Mouse (Mus musculus) ovary, postnatal 10 days (tissue): ENCODE data around the gene Rasgrp2.
A peak's percentile ranks its signal among the peaks of the same experiment; 100 is the strongest.

Experiments used
- DNase-seq: peaks from one replicate; pipeline ENCODE4 v3.0.0; 2022; ENCODE audit warnings: low spot score

Rasgrp2 gene

DNA sequence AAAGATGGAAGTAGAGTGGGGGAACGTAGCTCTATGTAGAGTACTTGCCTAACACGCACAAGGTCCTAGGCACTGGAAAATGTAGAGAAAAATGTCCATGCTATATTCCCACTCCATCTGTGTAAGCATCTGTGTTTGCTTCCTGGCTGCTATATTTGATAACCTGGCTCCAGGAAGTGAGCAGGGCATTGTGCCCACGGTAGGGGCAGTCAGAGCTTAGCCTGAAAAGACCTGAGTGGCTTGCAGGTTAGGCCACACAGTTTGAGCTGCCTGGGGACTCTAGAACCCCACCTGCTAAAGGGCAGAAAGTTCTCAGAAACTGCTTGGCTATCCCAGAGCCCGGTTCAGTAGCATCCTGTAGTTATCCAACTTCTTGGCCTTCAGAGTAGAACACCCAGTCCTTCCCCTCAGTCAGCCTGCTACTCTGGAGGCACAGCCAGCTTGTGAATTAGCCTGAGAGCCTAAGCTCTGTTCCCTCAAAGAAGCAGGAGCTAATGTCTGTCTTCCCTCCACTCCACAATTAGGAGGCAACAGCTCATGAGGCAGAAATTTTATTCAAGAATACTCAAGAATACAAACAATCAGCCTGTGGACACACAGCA, 16.7 kb upstream of the Rasgrp2 start:
- no peak for DNase-seq

GRCm38 (mm10) chr19:6383470-6383869, 15.7 kb upstream of the Rasgrp2 start:
- DNase-seq: no peak

DNA sequence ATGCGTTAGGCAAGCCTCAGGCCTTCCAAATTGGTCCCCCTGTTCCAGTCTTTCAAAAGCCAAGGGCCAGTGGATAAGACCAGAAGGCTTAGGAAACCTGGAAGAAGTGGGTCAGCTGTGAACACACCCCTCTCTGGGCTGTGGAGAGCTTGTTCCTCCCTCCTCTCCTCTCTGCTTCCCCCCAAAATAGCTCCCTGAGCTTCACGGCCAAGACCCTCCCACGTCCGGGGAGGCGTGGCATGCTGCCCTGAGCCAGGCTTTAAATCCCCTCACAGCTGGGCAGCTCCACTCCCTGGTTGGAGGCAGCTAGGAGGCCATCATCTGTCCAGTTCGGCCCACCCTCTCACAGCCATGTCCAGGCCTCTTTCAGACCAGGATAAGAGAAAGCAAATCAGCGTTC, 15.0 kb upstream of the Rasgrp2 start, which contains the start of gene Pygm:
Gene Pygm (plus strand): TSS at position 272 of the 400 bp plus-strand sequence.
- peak; percentile 59 for DNase-seq

DNA sequence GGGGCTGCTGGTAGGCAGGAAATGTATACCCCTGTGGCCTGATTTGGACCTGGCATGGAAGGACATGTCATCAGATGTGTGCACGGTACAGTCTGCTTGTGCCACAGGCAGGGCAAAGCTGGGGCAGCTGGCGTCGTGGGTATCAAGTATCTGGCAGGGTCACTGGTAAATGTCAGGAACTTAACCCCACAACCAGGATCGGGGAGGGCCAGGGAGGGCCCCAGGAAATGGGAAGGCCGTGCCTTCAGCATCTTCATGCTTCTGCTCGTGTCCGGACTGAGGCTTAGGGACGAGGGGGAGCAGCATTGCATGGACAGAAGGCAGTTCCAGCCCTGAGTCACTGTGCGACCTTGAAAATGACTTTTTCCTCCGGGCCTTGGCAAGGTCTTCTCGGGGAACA, 14.2 kb upstream of the Rasgrp2 start:
- no peak for DNase-seq

GRCm38 (mm10) chr19:6385419-6385818, 13.7 kb upstream of the Rasgrp2 start:
- no peak for DNase-seq

- no peak for DNase-seq
Measured at GRCm38 (mm10) chr19:6385821-6386220, 13.3 kb upstream of the Rasgrp2 start.

- DNase-seq: no peak
Measured at GRCm38 (mm10) chr19:6386234-6386633, 12.9 kb upstream of the Rasgrp2 start.

- no peak for DNase-seq
Measured at GRCm38 (mm10) chr19:6388006-6388405, 11.1 kb upstream of the Rasgrp2 start.

- DNase-seq: no peak
Measured at GRCm38 (mm10) chr19:6389803-6390202, 9.3 kb upstream of the Rasgrp2 start.

- DNase-seq: no peak
Measured at GRCm38 (mm10) chr19:6390251-6390650, 8.9 kb upstream of the Rasgrp2 start.

- DNase-seq: no peak
Measured at GRCm38 (mm10) chr19:6392743-6393393, 6.3 kb upstream of the Rasgrp2 start.

DNA sequence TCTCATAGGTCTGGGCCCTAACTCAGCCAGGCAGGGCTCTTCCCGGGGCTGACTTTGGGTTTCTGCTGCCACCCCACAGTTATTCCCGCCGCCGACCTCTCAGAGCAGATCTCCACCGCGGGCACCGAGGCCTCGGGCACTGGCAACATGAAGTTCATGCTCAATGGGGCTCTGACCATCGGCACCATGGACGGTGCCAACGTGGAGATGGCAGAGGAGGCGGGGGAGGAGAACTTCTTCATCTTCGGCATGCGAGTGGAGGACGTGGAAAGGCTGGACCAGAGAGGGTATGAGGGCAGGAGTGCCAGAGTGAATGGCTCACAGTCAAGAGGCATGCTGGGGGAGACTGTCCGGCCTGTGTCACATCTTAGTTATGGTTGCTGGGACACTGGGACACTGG, 5.5 kb upstream of the Rasgrp2 start:
- no peak for DNase-seq

DNA sequence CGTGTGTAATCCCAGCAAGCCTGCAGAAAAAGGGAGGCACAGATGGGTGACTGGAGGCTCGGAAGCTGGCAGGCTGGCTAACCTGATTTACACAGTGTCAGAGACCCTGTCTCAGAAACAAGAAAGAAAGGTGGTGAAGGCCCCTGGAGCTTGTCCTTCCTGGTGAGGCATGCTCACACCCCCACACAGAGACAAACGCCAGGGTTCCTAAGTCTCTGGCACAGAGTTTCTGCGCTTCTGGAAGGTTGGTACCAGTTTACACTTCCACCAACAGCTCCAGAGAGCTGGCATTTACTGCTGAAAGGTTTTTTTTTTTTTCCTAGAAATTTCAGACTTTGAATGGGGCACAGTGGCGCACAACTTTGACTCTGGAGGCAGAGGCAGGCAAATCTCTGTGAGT, 2.9 kb upstream of the Rasgrp2 start:
- no peak for DNase-seq

- no peak for DNase-seq
Measured at GRCm38 (mm10) chr19:6397582-6398249, 1.4 kb upstream of the Rasgrp2 start.

DNA sequence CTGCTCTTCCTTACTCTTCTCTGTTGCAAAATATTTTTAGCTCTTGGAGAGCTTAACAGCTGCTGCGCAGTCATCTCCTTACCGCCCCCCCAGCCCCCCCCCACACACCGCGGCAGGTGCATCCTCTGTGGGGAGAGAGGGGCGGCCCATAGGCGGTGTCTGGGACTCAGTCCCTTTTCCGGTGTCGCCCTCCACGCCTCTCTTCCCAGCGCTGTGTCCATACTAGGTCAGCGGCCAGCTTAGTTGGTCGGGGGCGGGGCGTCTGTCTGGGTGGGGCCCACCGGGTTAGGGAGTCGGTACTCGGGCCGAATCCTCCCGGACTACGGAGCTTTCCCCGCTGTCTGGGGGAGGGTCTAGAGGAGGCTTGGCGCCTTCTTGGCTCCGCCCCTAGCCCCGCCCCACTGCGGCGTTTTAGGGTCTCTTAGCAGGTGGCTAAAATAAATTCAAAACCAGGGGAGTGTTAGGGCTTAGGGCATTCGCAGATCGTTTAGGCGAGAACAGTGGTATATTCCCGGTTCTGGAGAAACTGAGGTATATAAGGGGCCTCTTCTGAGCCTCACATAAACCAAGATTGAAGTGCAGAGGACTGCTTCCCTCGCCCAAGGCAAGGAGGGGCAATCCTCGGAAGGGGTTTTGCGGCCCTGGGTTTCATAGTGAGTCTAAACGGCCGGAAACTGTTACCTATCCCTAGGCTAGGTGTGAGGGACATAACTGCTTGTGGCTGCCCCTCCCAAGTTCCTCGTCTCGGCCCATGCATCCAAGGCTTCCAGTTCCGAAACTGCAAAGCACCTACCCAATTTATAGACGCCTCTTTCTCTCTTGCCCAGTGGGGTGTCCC, 474 bp upstream of the Rasgrp2 start:
- no peak for DNase-seq

GRCm38 (mm10) chr19:6400096-6401086, 1.3 kb downstream of the Rasgrp2 start:
- no peak for DNase-seq

GRCm38 (mm10) chr19:6401131-6401815, 2.1 kb downstream of the Rasgrp2 start:
- DNase-seq: peak; percentile 52

- no peak for DNase-seq
Measured at GRCm38 (mm10) chr19:6401951-6402350, 2.8 kb downstream of the Rasgrp2 start.

GRCm38 (mm10) chr19:6403869-6404268, 4.7 kb downstream of the Rasgrp2 start:
- DNase-seq: no peak

DNA sequence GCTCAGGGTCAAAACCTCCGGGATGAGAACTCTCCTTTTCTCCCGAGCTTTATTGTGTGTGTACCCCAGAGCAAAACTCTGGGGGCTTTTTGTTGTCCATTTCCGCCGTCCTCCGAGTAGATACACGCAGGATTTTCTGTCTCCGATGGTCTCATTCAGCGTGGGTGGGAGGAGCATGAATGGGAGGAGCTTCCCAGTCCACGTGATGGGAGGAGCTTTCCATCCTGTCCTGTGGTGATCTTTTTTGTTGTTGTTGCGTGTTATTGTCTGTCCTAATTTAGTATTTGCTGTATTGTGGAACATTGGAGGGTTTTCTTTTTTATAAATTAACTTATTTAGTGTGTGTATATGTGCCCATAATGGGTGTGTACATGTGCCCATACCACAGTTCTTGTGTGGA, 6.3 kb downstream of the Rasgrp2 start:
- no peak for DNase-seq

DNA sequence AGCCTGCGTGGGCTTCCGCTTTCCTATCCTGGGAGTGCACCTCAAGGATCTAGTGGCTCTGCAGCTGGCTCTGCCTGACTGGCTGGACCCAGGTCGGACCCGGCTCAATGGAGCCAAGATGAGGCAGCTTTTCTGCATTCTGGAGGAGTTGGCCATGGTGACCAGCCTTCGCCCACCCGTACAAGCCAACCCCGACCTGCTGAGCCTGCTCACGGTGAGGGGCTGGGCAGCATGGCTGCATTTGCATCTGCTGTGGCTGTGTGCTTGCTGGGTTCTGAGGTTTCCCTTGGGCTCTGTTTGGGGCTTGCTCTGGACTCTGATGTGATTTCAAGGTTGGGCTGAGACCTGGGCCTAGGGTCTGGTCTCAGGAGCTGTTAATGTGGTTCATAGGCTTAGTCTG, 8.0 kb downstream of the Rasgrp2 start:
- DNase-seq: no peak
